Mouse (Mus musculus) liver, embryonic 13.5 days (tissue): ENCODE results near the gene Csnka2ip. TPM values are rescaled to one million over a fixed set of nuclear protein-coding genes. Genes with fewer than 3 reads are reported as not detected.

Experiments
- ATAC-seq: fragments of 200-750 bp; cut with Nextera tagmentation; 2 replicates; pipeline ENCODE4 v1.8.0; 2017; ENCODE audit warnings: low read depth, mild to moderate bottlenecking, moderate number of reproducible peaks, moderate library complexity
- DNase-seq: peaks from one replicate; pipeline ENCODE4 v3.0.0; 2022
- H3K27ac ChIP-seq: fragments of 300-500 bp; sonication (generic); 2 replicates; pipeline ENCODE4 v1.5.1; 2015; ENCODE audit warnings: moderate library complexity, mild to moderate bottlenecking, inconsistent platforms
- H3K27me3 ChIP-seq: fragments of 300-500 bp; sonication (generic); 2 replicates; pipeline ENCODE4 v1.6.1; 2015; ENCODE audit warnings: mild to moderate bottlenecking, inconsistent platforms
- H3K36me3 ChIP-seq: fragments of 300-500 bp; sonication (generic); 2 replicates; pipeline ENCODE4 v1.6.1; 2015; ENCODE audit warnings: mild to moderate bottlenecking, inconsistent platforms
- H3K4me1 ChIP-seq: fragments of 300-500 bp; sonication (generic); replicated peaks from 2 replicates; pipeline ENCODE4 v1.6.1; 2015; ENCODE audit warnings: inconsistent platforms
- H3K4me2 ChIP-seq: fragments of 300-500 bp; sonication (generic); 2 replicates; pipeline ENCODE4 v1.6.1; 2015; ENCODE audit warnings: inconsistent platforms, mild to moderate bottlenecking, moderate library complexity
- H3K4me3 ChIP-seq: fragments of 300-500 bp; sonication (generic); replicated peaks from 2 replicates; pipeline ENCODE4 v1.5.1; 2015; ENCODE audit warnings: mild to moderate bottlenecking, inconsistent platforms
- H3K9ac ChIP-seq: fragments of 300-500 bp; sonication (generic); 2 replicates; pipeline ENCODE4 v1.6.1; 2015; ENCODE audit warnings: mild to moderate bottlenecking, inconsistent platforms
- H3K9me3 ChIP-seq: fragments of 300-500 bp; sonication (generic); replicated peaks from 2 replicates; pipeline ENCODE4 v1.6.1; 2016; ENCODE audit warnings: inconsistent platforms
- WGBS: fragments of 180-500 bp; shearing (Covaris S2); methylation state at CpG from one replicate; pipeline ENCODE4 v1.1.7; 2015; ENCODE audit not compliant: insufficient replicate concordance; 5-methylcytosine and 5-hydroxymethylcytosine counted together
- polyA plus RNA-seq: library from polyadenylated mRNA; unstranded; fragments of >200 nt; fragmentation: Nextera tagmentation; extraction: Ambion mirVana; gene quantifications from 2 replicates; pipeline ENCODE4 v1.2.1, GENCODE M21; 2015

Gene Csnka2ip
- polyA plus RNA-seq, 1 experiment from 2014 or later: not detected

DNA sequence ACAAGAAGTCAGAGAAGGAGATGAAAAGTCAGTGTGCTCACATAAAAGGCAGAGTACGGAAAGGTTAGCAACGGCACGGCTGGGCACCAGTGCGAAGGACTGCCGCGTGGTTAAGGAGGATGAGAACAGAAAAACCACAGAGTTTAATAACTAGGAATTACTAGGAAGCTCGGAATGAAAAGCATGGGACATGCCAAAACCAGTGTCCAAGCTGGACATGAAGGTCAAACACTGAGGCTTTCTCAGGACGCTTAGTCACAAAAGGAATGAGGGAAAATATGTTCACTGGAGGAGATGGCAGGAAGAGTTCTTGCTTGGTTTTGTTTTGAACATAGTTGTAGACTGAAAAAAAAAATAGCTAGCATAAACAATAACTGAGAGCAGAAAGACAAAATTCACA is 32.7 kb downstream of the Csnka2ip start:
- Histone ChIP-seq H3K9ac (no peak overlapping the region), H3K27me3 (no peaks in the 10 kb centered on the region), H3K4me2 (no peak overlapping the region), H3K4me3 (no peak overlapping the region), H3K4me1 (no peaks in the 10 kb centered on the region), H3K36me3 (no peaks in the 10 kb centered on the region), H3K27ac (no peak overlapping the region), H3K9me3 (no peaks in the 10 kb centered on the region)
- DNase-seq (no peak), ATAC-seq (no peak)
- 82% methylated on average over 8 of the region's 8 CpGs for WGBS

DNA sequence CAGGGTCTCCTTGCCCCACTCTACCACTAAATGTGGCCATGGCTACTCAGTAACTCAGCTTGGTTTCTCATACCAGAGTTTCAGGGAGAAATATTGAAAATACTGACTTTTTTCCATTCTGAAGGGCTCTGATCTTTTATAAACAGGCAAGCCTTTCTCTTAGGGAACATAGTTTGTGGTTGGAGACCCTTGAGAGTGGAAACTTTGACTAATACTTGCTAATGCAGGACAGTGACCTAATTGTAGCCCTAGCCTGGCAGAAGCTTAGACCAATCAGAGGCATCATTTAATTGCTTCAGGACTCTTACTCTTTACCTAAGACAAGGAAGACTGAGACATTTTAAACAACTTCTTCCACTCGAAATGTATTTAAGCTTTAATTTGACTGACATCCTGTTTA is 39.1 kb downstream of the Csnka2ip start:
- no peak overlapping the region for H3K9ac ChIP-seq
- H3K36me3 ChIP-seq: no peaks in the 10 kb centered on the region
- H3K4me1 ChIP-seq: no peaks in the 10 kb centered on the region
- no peak overlapping the region for H3K4me3 ChIP-seq
- WGBS: 25% methylated on average over 1 of the region's 1 CpGs
- H3K9me3 ChIP-seq: no peaks in the 10 kb centered on the region
- ATAC-seq (no peak), DNase-seq (no peak)
- no peak overlapping the region for H3K27ac ChIP-seq
- no peaks in the 10 kb centered on the region for H3K27me3 ChIP-seq
- no peak overlapping the region for H3K4me2 ChIP-seq

DNA sequence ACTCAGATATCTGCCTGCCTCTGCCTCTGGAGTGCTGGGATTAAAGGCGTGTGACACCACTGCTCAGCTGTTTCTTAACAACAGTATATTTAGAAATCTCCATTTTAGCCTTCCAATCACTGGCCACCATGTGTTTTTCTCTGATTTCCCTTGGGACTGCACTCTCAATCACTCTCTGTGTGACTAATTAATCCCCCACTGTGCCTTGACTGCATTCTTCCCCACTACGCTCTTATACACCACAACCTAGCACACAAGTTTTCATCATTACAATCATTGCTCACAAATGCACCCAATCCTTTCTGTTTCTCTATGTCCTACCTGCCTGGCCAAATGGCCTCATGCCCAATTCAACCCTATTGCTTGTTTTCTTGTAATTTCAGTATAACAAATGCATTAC is 43.7 kb downstream of the Csnka2ip start:
- no peaks in the 10 kb centered on the region for H3K4me1 ChIP-seq
- H3K27ac ChIP-seq: no peak overlapping the region
- no peaks in the 10 kb centered on the region for H3K9me3 ChIP-seq
- 69% methylated on average over 2 of the region's 2 CpGs for WGBS
- H3K27me3 ChIP-seq: no peaks in the 10 kb centered on the region
- no peaks in the 10 kb centered on the region for H3K36me3 ChIP-seq
- DNase-seq (no peak), ATAC-seq (no peak)
- no peak overlapping the region for H3K9ac ChIP-seq
- H3K4me2 ChIP-seq: no peak overlapping the region
- no peak overlapping the region for H3K4me3 ChIP-seq

DNA sequence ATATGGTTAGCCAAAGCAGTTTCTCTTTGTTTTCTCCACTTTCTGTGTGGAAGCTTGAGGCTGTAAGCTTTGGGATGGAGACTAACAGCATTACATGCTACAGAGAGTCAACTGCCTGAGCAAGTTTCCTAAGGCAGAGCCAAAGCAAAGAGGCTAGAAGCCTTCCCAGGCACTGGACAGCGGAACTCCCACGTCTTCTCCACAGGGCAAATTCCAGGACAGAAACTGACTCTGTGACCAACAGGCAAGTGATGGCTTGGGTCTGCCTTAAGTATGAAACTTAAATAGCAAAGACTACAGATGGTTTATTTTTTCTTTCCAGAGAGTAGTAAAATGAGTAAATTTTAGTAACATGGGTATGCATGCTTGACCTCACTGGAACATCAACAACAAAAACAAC is 75.3 kb downstream of the Csnka2ip start:
- DNase-seq: no peak
- no peak overlapping the region for H3K4me3 ChIP-seq

DNA sequence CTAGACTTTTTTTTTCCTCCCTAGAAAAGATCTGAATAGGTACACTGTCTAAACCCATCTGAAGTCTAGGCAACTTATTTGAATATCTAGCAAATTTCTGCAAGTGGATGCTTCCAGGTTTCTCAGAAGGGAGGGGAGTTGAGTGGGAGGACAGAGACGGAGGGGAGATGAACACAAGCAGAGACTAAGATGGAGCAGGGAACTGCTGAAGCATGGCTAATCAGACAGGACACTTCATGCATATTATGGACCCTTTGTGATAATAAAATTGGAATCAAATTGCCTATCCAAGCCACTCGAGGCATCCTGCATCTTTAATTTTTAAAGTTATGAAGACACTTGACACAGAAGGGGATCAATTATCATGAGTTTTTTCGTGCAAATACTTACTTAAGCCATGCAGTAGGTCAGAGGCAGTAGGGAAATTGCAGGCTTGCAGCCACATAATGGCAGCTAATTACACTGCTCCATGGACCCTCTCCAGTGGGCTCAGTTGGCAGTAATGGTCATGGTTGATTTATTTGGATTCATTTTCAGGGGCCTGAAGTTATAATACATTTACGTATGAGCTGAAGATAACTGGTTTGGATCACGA is 78.1 kb downstream of the Csnka2ip start:
- H3K36me3 ChIP-seq: no peaks in the 10 kb centered on the region
- DNase-seq (no peak), ATAC-seq (no peak)
- H3K27me3 ChIP-seq: no peaks in the 10 kb centered on the region
- H3K4me3 ChIP-seq: no peak overlapping the region
- H3K4me1 ChIP-seq: no peaks in the 10 kb centered on the region
- H3K9ac ChIP-seq: no peak overlapping the region
- no peak overlapping the region for H3K27ac ChIP-seq
- H3K4me2 ChIP-seq: no peak overlapping the region
- 58% methylated on average over 5 of the region's 5 CpGs for WGBS
- no peaks in the 10 kb centered on the region for H3K9me3 ChIP-seq

More for the DNA sequence above, 75.3 kb downstream of the Csnka2ip start:
- Histone ChIP-seq H3K4me2 (no peak overlapping the region), H3K4me1 (no peaks in the 10 kb centered on the region), H3K9me3 (no peaks in the 10 kb centered on the region), H3K27ac (no peak overlapping the region), H3K36me3 (no peaks in the 10 kb centered on the region), H3K9ac (no peak overlapping the region), H3K27me3 (no peaks in the 10 kb centered on the region)
- 73% methylated on average over 2 of the region's 2 CpGs for WGBS
- ATAC-seq: no peak

DNA sequence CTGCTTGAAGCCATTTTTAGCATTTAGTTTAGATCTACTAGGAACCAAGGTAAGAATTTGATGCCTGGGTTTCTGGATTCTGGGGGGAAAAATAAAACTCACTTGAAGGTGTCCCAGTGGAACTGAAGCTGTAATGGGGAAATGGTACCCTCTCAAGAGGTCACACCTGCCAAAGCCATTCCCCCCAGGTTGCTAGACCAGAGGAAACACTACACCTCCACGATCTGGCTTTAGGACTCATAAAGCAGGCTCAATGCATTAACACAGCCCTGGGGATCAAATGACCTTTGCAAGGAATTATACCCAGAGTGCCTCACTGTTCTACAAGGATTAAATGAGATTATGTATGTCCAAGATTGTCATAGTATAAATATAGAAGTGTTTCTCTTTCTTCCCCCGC is 88.8 kb downstream of the Csnka2ip start:
- Histone ChIP-seq H3K36me3 (no peaks in the 10 kb centered on the region), H3K4me1 (no peaks in the 10 kb centered on the region)
- 62% methylated on average over 2 of the region's 2 CpGs for whole genome bisulfite sequencing

More for the DNA sequence above, 88.8 kb downstream of the Csnka2ip start:
- no peak overlapping the region for H3K9ac ChIP-seq
- no peak overlapping the region for H3K4me2 ChIP-seq
- no peak for DNase-seq
- no peak for ATAC-seq
- no peaks in the 10 kb centered on the region for H3K27me3 ChIP-seq
- no peak overlapping the region for H3K27ac ChIP-seq
- H3K4me3 ChIP-seq: no peak overlapping the region
- H3K9me3 ChIP-seq: no peaks in the 10 kb centered on the region

Other genes with a start within 250 kb of the Csnka2ip start
- gene 4930453N24Rik, start 168.8 kb upstream of the Csnka2ip start, polyA plus RNA-seq: 11.9 and 13.2 TPM in 2 replicates
- 2.4 and 3.3 TPM in 2 replicates for gene Zfp654, start 249.2 kb upstream of the Csnka2ip start, polyA plus RNA-seq
- gene Cggbp1, start 249.6 kb upstream of the Csnka2ip start, polyA plus RNA-seq: 23.2 and 30.7 TPM in 2 replicates